Mouse (Mus musculus) erythroblast, embryonic 14.5 days (primary cell): Measurements from ENCODE around the gene Gadl1.

Experiments
- GATA1 ChIP-seq: IDR thresholded peaks from 2 replicates; pipeline ENCODE4 v1.6.1; 2012; ENCODE audit warnings: low read length, inconsistent platforms, mixed read lengths
- TAL1 ChIP-seq: IDR thresholded peaks from 3 replicates; pipeline ENCODE4 v1.6.1; 2012; ENCODE audit warnings: low read length, inconsistent platforms, mixed read lengths

DNA sequence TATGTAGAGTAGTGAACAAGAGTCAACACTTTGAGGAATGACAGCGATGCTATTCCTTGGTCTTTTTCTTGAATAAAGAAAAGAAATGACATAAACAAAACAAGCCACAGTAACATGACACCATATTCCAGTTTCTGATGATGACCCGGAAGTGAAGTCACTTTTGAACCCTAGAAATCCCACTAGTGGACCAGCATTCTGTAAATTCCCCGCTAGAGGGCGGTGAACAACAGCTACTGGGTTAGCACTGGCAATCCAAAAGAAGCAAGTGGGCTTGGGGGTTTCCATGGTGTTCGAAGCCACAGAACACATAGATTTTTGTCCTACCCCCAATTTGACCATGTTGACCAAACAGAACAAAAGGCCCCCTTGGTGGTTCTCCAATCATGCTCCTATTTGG lies 178.6 kb downstream of the Gadl1 start:
- TF ChIP-seq TAL1 (no peak), GATA1 (no peak)
